Mouse (Mus musculus) embryonic facial prominence, embryonic 14.5 days (tissue): Measurements from ENCODE around the gene Utp14b. TPM values are rescaled to one million over a fixed set of nuclear protein-coding genes. Genes with fewer than 3 reads are reported as not detected.

Experiments
- ATAC-seq: fragments of 200-750 bp; cut with Nextera tagmentation; 2 replicates; pipeline ENCODE4 v1.8.0; 2017; ENCODE audit warnings: low read depth, moderate number of reproducible peaks, moderate TSS enrichment
- DNase-seq: peaks from one replicate; pipeline ENCODE4 v3.0.0-alpha.2; 2015; ENCODE audit warnings: low spot score
- H3K27ac ChIP-seq: fragments of 300-500 bp; sonication (generic); replicated peaks from 2 replicates; pipeline ENCODE4 v1.5.1; 2014; ENCODE audit warnings: low read depth, mild to moderate bottlenecking, low read length, moderate library complexity
- H3K27me3 ChIP-seq: fragments of 300-500 bp; sonication (generic); replicated peaks from 2 replicates; pipeline ENCODE4 v1.6.1; 2014; ENCODE audit warnings: low read length; ENCODE audit not compliant: control insufficient read depth, insufficient read depth
- H3K36me3 ChIP-seq: fragments of 300-500 bp; sonication (generic); 2 replicates; pipeline ENCODE4 v1.6.1; 2014; ENCODE audit warnings: low read length, mixed read lengths; ENCODE audit not compliant: control insufficient read depth, insufficient read depth
- H3K4me1 ChIP-seq: fragments of 300-500 bp; sonication (generic); 2 replicates; pipeline ENCODE4 v1.6.1; 2014; ENCODE audit warnings: antibody characterized with exemption, low read length; ENCODE audit not compliant: control insufficient read depth, insufficient read depth
- H3K4me2 ChIP-seq: fragments of 300-500 bp; sonication (generic); 2 replicates; pipeline ENCODE4 v1.6.1; 2014; ENCODE audit warnings: low read depth, mild to moderate bottlenecking, low read length, moderate library complexity, mixed read lengths
- H3K4me3 ChIP-seq: fragments of 300-500 bp; sonication (generic); 2 replicates; pipeline ENCODE4 v1.5.1; 2014; ENCODE audit warnings: low read depth, mild to moderate bottlenecking, low read length
- H3K9ac ChIP-seq: fragments of 300-500 bp; sonication (generic); 2 replicates; pipeline ENCODE4 v1.6.1; 2014; ENCODE audit warnings: low read depth, mild to moderate bottlenecking, low read length, moderate library complexity, mixed read lengths
- H3K9me3 ChIP-seq: fragments of 300-500 bp; sonication (generic); 2 replicates; pipeline ENCODE4 v1.6.1; 2016; ENCODE audit warnings: low read length; ENCODE audit not compliant: control insufficient read depth
- WGBS: fragments of 180-500 bp; shearing (Covaris S2); extraction: QIAGEN DNeasy Blood & Tissue Kit; methylation state at CpG from one replicate; pipeline ENCODE4 v1.1.7; 2014; 5-methylcytosine and 5-hydroxymethylcytosine counted together
- polyA plus RNA-seq: library from polyadenylated mRNA; unstranded; fragments of >200 nt; fragmentation: Nextera tagmentation; extraction: Ambion mirVana; gene quantifications from 2 replicates; pipeline ENCODE4 v1.2.1, GENCODE M21; 2014

The Utp14b gene
- polyA plus RNA-seq, 1 experiment from 2014 or later = 3.7 TPM

DNA sequence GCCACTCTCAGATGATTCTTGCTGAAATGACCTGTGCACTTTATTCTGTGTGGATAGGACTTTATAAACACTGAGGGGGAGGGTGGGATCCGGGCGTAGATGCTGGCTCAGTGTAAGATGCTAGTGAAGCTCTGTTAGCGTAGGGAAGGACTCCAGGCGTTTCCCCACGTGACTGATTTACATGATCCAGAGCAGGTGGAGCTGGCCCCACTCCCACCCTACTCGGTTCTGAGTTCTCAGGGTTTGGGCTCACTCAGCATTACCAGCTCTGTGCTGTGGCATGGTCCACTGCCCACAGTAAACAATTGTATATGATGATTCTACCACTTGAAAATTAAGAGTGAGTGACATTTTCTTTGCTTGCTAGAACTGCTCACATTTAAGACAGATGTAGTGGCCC lies 40.3 kb downstream of the Utp14b start:
- DNase-seq = no peak
- H3K4me3 ChIP-seq = no peak overlapping the region
- no peaks in the 10 kb centered on the region for H3K9me3 ChIP-seq
- H3K27ac ChIP-seq = no peak overlapping the region
- WGBS = 75% methylated on average over 6 of the region's 6 CpGs
- H3K9ac ChIP-seq = no peak overlapping the region
- peaks cover 84% of the 10 kb centered on the region for H3K36me3 ChIP-seq
- H3K4me1 ChIP-seq = no peaks in the 10 kb centered on the region
- no peaks in the 10 kb centered on the region for H3K27me3 ChIP-seq
- ATAC-seq = no peak
- no peak overlapping the region for H3K4me2 ChIP-seq

DNA sequence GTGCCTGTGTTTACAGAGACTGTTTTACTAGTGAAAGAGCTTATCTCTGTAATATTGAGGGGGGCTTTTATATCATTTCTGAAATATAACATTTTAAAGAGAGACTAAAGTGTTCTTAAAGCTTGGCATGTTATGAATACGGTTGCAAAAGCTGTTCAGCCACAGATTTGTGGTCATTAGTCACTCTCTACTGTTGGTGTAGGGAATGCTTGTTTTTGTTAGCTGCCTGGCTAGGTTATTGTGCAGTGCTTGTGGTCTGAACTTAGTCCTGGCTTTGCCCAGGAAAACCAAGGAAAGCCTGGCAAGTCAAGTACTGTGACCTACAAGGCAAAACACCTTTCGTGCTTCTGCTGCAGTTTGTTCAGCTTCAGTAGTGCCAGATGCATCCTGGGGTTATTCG lies 43.9 kb downstream of the Utp14b start:
- Histone ChIP-seq H3K36me3 (peaks cover 86% of the 10 kb centered on the region), H3K4me3 (no peak overlapping the region), H3K4me1 (no peaks in the 10 kb centered on the region), H3K9ac (no peak overlapping the region), H3K9me3 (no peaks in the 10 kb centered on the region), H3K4me2 (no peak overlapping the region), H3K27ac (no peak overlapping the region), H3K27me3 (no peaks in the 10 kb centered on the region)
- ATAC-seq (no peak), DNase-seq (no peak)
- 94% methylated on average over 3 of the region's 3 CpGs for whole genome bisulfite sequencing

DNA sequence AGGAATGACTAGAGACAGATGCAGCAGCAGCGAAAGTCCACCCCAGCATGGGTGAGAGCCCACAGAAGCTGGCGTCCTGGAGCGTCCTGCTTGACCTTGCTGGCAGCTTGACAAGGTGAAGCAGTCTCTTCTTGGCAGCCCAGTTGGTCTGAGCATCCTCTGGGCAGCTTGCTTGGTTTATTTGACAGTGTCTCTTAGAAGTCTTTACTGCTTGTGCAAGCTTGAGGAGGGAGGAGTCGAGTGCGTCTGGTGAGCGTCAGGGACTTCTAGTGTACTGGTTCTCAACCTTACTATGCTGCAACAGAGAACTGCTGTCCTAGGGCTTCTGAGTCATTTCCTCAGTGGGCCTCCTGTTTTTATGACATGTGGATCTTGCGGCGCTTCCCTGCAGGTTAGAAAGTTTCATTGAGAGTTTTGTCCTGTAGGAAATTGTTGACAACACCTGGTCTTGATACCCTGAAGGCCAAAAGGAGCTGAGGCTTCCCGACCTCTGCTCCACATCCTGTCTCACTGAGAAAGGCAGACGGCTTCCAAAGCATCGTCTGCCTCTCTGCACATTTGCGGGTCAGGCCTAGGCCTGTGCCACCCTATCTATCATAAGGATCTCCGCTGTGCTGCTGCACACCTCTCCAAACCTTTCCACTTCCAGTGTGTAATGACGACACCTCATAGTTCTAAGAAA lies 44.6 kb downstream of the Utp14b start:
- Histone ChIP-seq H3K9me3 (no peaks in the 10 kb centered on the region), H3K9ac (no peak overlapping the region), H3K4me2 (no peak overlapping the region), H3K27me3 (no peaks in the 10 kb centered on the region), H3K4me3 (no peak overlapping the region), H3K4me1 (no peaks in the 10 kb centered on the region), H3K27ac (no peak overlapping the region), H3K36me3 (peaks cover 83% of the 10 kb centered on the region)
- 78% methylated on average over 14 of the region's 14 CpGs for WGBS
- no peak for ATAC-seq
- no peak for DNase-seq

DNA sequence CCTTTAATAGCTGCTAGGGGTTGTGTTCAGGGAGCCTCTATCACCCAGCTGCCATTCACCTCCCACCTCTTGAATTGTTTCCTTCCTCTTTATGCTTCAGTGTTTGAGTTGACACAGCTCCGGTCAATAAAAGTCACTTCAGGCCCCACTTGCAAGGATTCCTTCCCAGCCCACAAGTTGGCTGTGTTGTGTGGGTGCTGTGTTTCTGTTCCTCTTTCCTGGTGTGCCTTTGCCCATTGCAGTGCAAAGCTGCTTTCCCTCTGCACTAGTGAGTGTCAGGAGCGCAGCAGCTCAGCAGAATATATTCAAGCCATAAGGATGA lies 45.1 kb downstream of the Utp14b start:
- Histone ChIP-seq H3K36me3 (peaks cover 80% of the 10 kb centered on the region), H3K4me2 (no peak overlapping the region), H3K4me1 (no peaks in the 10 kb centered on the region), H3K9ac (no peak overlapping the region), H3K4me3 (no peak overlapping the region), H3K9me3 (no peaks in the 10 kb centered on the region), H3K27me3 (no peaks in the 10 kb centered on the region), H3K27ac (no peak overlapping the region)
- no peak for DNase-seq
- ATAC-seq = no peak
- WGBS = 91% methylated on average over 2 of the region's 2 CpGs

DNA sequence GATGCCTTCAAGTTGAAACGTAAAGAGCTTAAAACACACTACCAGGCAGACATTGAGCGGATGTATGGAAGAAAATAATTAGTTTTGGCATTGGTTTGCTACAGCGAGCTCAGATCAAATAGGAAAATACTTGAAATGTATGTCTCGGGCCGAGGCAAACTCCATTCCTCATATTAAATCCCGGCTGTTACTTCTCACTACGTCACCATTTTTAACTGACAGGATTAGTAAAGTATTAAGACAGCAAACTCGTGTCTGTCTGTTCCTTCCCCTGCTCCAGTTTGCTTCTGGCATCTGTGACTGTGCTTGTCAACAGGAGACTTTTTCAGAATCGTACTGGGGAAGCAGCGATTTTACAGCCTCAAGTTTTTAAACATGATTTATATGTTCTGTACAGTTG lies 48.5 kb downstream of the Utp14b start:
- no peak overlapping the region for H3K9ac ChIP-seq
- DNase-seq (no peak), ATAC-seq (no peak)
- peaks cover 53% of the 10 kb centered on the region for H3K36me3 ChIP-seq
- H3K27ac ChIP-seq = no peak overlapping the region
- H3K4me2 ChIP-seq = no peak overlapping the region
- 75% methylated on average over 10 of the region's 10 CpGs for WGBS
- no peak overlapping the region for H3K4me3 ChIP-seq
- H3K9me3 ChIP-seq = no peaks in the 10 kb centered on the region
- H3K27me3 ChIP-seq = no peaks in the 10 kb centered on the region
- H3K4me1 ChIP-seq = no peaks in the 10 kb centered on the region

DNA sequence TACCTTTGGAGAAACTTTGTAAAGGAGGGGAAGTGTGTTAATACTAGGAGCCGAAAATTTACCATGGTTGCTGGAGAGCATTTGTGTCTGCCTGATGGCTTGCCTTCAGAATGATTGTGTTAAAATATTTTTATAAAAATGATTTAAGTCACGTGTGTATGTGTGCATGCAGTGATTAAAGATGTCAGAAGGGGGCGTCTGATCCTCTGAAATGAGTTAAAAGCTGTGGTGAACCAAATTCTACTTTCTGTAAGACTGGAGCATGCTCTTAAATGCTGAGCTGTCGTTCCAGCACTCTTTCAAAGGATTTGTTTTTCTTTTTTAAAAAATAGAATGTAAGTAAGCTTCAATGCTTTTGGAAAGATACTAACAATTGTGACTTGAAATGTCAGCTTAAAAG lies 49.4 kb downstream of the Utp14b start:
- H3K4me2 ChIP-seq = no peak overlapping the region
- H3K4me1 ChIP-seq = no peaks in the 10 kb centered on the region
- no peaks in the 10 kb centered on the region for H3K27me3 ChIP-seq
- no peak overlapping the region for H3K9ac ChIP-seq
- DNase-seq = no peak
- H3K27ac ChIP-seq = no peak overlapping the region
- ATAC-seq = no peak
- peaks cover 44% of the 10 kb centered on the region for H3K36me3 ChIP-seq
- WGBS = 58% methylated on average over 4 of the region's 4 CpGs
- no peak overlapping the region for H3K4me3 ChIP-seq
- no peaks in the 10 kb centered on the region for H3K9me3 ChIP-seq

DNA sequence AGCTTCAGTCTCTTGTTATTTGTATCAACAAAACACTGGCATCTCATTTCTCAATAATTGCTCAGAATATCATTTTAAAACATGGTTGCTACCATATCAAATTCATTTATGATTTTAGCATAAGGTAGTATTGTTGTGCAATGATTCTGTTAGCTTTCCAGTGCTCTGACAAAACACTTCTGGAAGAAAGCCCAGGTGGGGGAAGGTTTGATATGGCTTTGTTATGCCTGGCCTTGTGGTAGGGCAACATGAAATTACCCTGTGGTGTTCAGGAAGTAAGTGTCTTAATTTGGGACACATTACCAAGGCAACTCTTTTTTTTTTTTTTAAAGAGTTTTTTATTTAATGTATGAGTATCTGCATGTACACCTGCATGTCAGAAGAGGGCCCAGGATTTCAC lies 52.2 kb downstream of the Utp14b start:
- H3K4me2 ChIP-seq = no peak overlapping the region
- no peaks in the 10 kb centered on the region for H3K9me3 ChIP-seq
- no peak overlapping the region for H3K4me3 ChIP-seq
- H3K4me1 ChIP-seq = no peaks in the 10 kb centered on the region
- no peak for DNase-seq
- no peak overlapping the region for H3K27ac ChIP-seq
- no peaks in the 10 kb centered on the region for H3K27me3 ChIP-seq
- H3K9ac ChIP-seq = no peak overlapping the region
- H3K36me3 ChIP-seq = peaks cover 16% of the 10 kb centered on the region; the same call in 1 of the 2 replicates
- ATAC-seq = no peak

DNA sequence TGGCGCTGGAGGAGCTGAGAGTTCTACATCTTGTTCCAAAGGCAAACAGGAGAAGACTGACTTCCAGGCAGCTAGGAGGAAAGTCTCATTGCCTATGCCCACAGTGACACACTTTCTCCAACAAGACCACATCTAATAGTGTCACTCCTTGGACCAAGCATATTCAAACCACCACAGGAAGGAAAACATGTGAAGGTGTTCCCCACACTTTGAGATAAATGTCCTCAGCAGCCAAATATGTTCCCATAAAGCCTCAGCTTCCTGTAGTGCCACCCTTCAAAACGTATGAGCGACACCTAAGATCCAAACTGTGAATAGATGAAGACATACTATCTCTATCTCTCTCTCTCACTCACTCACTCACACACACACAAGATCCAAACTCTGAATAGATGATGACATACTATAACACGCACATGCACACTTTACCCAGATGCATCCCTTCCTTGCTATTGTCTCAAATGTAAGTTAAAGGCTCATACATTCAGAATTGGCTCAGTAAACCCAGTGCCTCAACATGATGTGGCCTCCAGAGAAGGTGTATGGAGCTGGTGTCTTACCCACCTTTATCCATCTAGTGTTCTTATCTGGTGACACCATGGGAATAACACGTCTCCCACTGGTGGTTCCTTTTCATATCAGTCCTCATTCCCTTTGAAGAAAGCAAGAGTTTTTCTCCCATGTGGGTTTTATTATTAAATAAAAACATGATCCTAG lies 52.9 kb downstream of the Utp14b start:
- ATAC-seq = no peak
- no peaks in the 10 kb centered on the region for H3K4me1 ChIP-seq
- H3K4me2 ChIP-seq = no peak overlapping the region
- H3K27me3 ChIP-seq = no peaks in the 10 kb centered on the region
- no peak overlapping the region for H3K4me3 ChIP-seq
- WGBS = 85% methylated on average over 5 of the region's 5 CpGs
- H3K27ac ChIP-seq = no peak overlapping the region
- DNase-seq = no peak
- no peaks in the 10 kb centered on the region for H3K9me3 ChIP-seq
- H3K36me3 ChIP-seq = 0 out of 2 replicates have a peak, but pooled peaks cover 10% of the 10 kb centered on the region
- no peak overlapping the region for H3K9ac ChIP-seq
